Mouse (Mus musculus) lung, postnatal 14 days (tissue): ENCODE measurements around the gene Gtf3c5.
A peak's percentile ranks its signal among the peaks of the same experiment; 100 is the strongest.

Source experiments
- DNase-seq: peaks from one replicate; pipeline ENCODE4 v3.0.0; 2021

The Gtf3c5 gene

GRCm38 (mm10) chr2:28566545-28566944 is 17.0 kb downstream of the Gtf3c5 start:
- no peak for DNase-seq

GRCm38 (mm10) chr2:28564380-28564779 is 19.2 kb downstream of the Gtf3c5 start:
- DNase-seq: no peak

- no peak for DNase-seq
Observed at GRCm38 (mm10) chr2:28563830-28564229, 19.7 kb downstream of the Gtf3c5 start.

- DNase-seq: no peak
Observed at GRCm38 (mm10) chr2:28563303-28563702, 20.2 kb downstream of the Gtf3c5 start, which contains the start of gene Cel. Gene Cel, minus strand, starts transcription at chr2:28563403.

GRCm38 (mm10) chr2:28557452-28557851 is 26.1 kb downstream of the Gtf3c5 start:
- DNase-seq: no peak

- no peak for DNase-seq
Observed at GRCm38 (mm10) chr2:28552301-28552700, 31.2 kb downstream of the Gtf3c5 start.

GRCm38 (mm10) chr2:28549157-28549556 is 34.4 kb downstream of the Gtf3c5 start:
- DNase-seq: no peak

- DNase-seq: peak; percentile 93
Observed at GRCm38 (mm10) chr2:28547237-28548172, 36.0 kb downstream of the Gtf3c5 start.

GRCm38 (mm10) chr2:28546560-28546959 is 37.0 kb downstream of the Gtf3c5 start:
- no peak for DNase-seq

- DNase-seq: no peak
Observed at GRCm38 (mm10) chr2:28545976-28546375, 37.6 kb downstream of the Gtf3c5 start.

GRCm38 (mm10) chr2:28543894-28544293 is 39.7 kb downstream of the Gtf3c5 start:
- DNase-seq: no peak

GRCm38 (mm10) chr2:28540587-28541227 is 42.8 kb downstream of the Gtf3c5 start:
- no peak for DNase-seq

GRCm38 (mm10) chr2:28539949-28540348 is 43.6 kb downstream of the Gtf3c5 start:
- peak; percentile 21 for DNase-seq

- peak; percentile 65 for DNase-seq
Observed at GRCm38 (mm10) chr2:28539206-28539605, 44.3 kb downstream of the Gtf3c5 start.

GRCm38 (mm10) chr2:28538817-28539128 is 44.8 kb downstream of the Gtf3c5 start:
- no peak for DNase-seq

GRCm38 (mm10) chr2:28537995-28538816 is 45.3 kb downstream of the Gtf3c5 start:
- DNase-seq: no peak

GRCm38 (mm10) chr2:28537634-28537920 is 46.0 kb downstream of the Gtf3c5 start:
- DNase-seq: no peak

- no peak for DNase-seq
Observed at GRCm38 (mm10) chr2:28536766-28537633, 46.6 kb downstream of the Gtf3c5 start.

GRCm38 (mm10) chr2:28536166-28536565 is 47.4 kb downstream of the Gtf3c5 start:
- peak; percentile 58 for DNase-seq

GRCm38 (mm10) chr2:28535650-28536049 is 47.9 kb downstream of the Gtf3c5 start:
- peak; percentile 45 for DNase-seq

- DNase-seq: no peak
Observed at GRCm38 (mm10) chr2:28535263-28535540, 48.3 kb downstream of the Gtf3c5 start.

- DNase-seq: peak; percentile 66
Observed at GRCm38 (mm10) chr2:28534436-28535262, 48.9 kb downstream of the Gtf3c5 start.
